Mouse (Mus musculus) adrenal gland, postnatal 10 days (tissue): ENCODE measurements around the gene Wdr91. TPM values are rescaled to one million over a fixed set of nuclear protein-coding genes. Genes with fewer than 3 reads are reported as not detected.

Source experiments
- DNase-seq: peaks from one replicate; pipeline ENCODE4 v3.0.0; 2021; ENCODE audit warnings: mixed read lengths
- long read RNA-seq, 2 experiments: library from polyadenylated mRNA; stranded (forward); transcript quantifications; one replicate each; pipeline ENCODE4 v2.0.0; 2021
- total RNA-seq, 2 experiments: library from RNA; stranded (reverse); gene quantifications; 2 replicates each; pipeline ENCODE4 v1.2.3; 2021

Wdr91 gene
- total RNA-seq: 10 to 100 TPM; 21.0 to 27.3 TPM
- long read RNA-seq, experiment 1, transcript Wdr91-201 (15 exons, 2,682 nt): major isoform, 5 of 23 reads
- long read RNA-seq, experiment 1, partial matches to known transcripts: 13 of 23 reads
- long read RNA-seq, experiment 1, other reads (novel, unspliced or antisense): 4 of 23 reads
- long read RNA-seq, experiment 2, transcript Wdr91-201 (15 exons, 2,682 nt): major isoform, 7 of 17 reads
- long read RNA-seq, experiment 2, partial matches to known transcripts: 4 of 17 reads
- long read RNA-seq, experiment 2, other reads (novel, unspliced or antisense): 6 of 17 reads

DNA sequence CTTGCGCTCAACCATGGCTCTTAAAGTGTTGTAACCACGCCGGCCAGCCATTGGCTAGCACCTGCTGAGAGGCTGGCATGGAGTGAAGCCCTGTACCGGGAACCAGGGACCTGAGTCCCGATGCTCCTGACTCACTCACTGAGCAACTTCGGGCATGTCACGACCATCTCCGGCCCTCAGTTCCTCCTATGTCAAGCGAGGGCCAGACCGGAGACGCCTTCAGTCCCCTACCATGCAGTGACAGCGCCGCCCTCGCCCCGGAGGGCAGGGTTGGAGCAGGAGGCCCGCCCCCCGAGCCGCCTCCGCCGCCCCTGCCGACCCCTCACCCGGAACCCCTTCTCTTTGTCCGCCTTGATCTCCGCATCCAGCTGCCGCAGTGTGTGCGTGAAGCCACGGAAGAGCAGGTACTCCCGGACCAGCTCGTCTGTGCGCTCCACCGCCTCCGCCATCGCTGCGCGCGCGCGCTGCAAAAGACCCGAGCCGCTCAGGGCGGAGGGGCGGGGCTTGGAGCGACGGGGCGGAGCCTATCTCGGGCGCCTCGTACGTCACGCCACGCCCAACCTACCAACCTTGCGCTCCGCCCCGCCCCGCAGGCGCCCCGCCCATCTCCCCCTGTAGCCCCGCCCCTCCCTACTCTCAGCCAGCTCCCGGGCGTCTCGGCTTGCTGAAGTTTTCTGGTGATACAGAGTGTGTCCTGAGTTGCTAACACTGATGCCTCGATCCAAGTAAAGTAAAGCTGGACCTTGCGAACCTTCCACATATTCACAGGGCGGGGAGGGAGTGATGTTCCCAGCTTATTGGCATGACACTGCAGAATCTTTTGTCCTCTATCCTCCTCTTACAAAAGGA is at the start of gene Wdr91:
Wdr91 (minus strand) TSS at position 506 of the 849 bp plus-strand sequence.
- DNase-seq: peak; percentile 98

DNA sequence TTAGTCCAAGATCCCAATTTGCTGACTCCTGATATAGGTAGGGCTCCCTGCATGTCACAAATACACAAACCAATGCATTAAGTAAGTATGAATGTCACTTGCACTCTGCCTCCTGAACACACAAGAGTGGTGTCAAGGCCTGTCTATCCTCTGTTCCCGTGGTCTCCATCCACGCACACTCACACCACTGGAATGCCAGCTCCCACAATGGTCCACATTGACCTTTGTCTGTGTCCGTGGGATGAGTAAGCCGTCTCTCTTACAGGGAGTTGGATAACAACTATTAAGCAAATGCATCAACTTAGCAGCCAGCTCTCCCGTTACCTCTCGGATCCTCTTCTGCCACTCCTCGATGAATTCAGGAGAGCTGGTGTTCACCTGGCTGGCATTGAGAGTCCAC is 48.5 kb upstream of the Wdr91 start:
- DNase-seq: no peak

DNA sequence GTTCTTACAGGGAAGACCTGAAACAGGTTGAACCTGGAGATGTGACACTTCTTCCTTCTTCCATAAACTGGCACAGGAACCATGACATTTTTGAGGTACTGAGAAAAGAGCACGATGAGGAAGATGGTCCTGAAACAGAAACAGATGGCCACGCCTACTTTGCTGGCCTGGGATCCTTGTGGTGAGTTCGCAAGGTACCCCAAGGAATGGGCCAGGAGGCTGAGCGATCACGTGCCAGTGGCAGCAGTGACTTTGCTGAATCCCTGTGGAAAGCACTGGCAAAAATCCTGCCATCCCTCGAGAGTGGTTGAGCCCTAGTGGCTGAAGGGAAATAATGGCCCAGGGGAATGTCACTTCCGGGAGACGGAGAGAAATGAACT is 45.2 kb upstream of the Wdr91 start:
- no peak for DNase-seq

DNA sequence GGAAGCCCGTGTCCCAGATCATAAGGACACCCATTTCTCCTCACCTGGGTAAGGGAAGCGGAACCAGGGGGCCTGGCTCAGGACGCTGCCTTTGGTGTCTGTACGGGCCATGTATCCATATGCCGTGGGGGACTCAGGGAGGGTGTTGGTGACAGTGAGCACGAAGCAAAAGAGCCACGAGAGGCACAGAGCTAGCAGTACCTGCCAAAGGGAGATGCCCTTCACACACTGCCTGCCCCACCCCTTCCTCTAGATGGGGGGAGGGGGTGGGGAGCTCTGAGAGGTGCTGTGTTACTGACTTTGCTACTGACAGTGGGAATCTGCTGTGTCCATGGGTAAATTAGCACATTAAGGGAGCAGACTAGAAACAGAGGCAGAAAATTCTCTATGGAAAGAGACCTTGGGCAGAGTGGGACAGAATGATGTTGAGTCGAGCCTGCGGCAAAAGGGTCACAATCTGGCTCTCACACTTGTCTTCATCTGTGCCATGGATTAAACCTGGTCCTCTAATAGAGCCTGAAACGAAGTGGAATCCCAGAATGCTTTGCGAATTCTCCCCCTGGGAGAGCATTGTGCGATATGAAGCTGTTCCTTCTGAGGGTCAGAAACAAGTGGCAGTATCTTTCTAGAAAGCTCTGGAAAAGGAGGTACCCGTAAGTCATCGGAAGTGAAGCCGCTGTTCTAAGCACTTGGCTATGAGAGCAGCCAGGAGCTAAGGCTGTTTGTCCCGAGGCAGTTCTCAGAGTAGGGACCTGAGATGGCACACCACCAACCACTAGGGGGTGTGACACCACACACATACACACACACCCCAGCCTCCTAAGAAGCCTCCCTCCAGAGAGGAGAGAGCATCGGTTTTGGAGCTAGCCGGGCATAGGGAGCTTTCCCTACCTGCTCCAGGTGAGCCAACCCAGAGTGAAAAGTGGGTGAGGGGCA is 44.5 kb upstream of the Wdr91 start:
- peak; percentile 28 for DNase-seq

DNA sequence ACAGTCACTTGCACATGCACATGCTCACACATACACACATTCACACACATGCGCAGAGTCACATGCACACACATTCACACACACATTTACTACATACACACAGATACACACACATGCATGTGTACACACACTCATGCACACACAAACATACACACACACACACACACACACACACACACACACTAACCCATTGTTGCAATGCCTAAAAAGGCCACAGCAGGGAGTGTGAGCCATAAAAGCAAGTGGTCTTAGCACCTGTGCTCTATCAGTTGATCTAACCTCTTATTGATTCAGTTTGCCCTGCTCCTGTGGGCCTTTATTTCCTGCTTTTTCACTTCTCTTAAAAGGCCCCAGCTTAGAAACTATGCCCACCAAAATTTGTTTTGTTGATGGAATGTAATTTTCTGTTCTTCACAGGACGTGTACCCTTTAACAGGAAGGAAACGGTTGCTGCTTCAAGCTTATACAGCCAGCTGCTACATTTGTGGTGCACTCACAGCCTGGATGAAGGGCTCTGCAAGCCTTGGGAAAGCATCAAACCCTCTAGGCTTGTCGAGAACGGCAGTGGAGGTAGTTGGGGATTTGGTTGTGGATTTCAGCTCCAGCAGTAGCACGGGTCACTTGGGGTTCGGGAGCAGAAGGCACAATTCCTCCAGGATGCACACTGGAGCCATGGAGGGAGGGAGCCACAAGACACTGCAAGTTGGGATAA is 41.4 kb upstream of the Wdr91 start:
- DNase-seq: no peak

DNA sequence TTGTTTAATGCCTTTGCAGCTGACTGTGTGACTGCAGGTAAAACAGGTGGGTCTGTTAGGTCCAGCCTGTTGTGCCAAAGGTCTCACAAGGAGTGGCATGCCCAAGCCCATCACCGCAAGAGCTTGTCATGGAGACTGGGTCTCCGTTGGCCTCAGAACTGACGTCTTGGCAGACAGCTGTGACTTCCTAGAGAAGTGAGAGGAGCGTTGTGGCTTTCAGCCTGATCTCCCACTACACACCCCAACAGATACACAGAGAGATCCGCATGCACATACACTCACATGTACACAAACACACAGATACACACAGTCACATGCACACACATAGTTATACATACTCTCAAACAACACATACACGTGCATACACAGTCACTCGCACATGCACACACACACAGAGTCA is 40.8 kb upstream of the Wdr91 start:
- DNase-seq: no peak

DNA sequence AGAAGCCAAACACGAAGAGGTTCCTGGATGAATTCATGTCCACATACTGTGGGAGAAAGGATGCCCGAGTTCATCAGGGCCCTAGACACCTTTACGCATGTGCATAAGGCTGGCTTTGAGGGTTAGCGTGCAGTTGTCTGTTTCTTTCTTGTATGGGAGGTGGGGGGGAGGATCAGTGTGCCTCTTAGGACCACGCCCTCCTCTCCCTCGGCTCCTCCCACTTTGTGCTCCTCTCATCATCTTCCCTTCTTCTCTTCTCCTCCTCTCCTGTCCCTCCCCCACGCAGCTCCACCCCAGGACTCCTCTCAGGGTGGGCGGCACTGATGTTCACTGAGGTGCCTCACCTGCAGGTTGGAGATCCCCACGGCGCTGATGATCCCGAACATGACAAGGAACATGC is 37.8 kb upstream of the Wdr91 start:
- no peak for DNase-seq

DNA sequence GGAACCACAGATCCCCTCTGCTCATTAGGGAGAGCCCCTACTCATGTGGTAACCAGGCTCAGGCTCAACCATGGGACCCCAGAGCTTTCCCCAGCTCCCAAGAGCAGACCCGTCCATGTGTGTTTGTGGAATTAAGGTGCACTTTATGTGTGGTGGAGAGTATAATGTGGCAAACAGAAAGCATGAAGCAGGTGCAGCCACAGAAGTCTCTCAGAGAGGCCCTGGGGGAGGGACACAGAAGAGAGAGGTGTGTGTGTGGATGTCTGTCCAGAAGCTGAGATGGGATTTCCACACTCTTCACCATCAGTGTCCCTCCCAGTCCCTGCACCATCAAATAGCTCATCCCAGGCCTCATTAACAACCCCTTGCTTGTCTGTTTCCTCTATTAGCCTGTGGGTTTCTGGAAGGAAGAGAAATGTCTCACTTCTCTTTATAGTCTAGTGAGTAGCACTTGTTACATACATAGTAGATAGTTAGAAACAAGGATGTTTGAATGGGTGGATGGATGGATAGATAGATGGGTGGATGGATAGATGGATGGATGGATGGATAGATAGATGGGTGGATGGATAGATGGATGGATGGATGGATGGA is 35.9 kb upstream of the Wdr91 start:
- DNase-seq: no peak

DNA sequence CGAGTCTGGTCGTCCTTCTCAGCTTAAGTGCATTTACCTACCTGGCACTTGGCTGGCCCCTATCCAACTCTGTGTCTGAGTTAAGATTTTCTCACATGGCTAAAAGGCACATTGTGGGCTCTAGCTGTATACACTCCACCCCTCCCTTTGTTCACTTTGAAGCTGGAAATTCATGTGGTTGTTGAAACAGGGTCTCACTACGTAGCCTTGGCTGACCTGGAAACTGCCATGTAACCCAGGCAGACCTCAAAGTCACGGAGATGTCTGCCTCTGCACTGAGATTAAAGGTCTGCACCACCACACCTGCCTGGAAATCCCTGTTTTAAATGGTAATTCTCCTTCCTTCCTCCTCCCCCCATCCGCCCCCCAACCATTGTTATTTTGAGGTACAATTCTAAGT is 32.8 kb upstream of the Wdr91 start:
- DNase-seq: no peak

DNA sequence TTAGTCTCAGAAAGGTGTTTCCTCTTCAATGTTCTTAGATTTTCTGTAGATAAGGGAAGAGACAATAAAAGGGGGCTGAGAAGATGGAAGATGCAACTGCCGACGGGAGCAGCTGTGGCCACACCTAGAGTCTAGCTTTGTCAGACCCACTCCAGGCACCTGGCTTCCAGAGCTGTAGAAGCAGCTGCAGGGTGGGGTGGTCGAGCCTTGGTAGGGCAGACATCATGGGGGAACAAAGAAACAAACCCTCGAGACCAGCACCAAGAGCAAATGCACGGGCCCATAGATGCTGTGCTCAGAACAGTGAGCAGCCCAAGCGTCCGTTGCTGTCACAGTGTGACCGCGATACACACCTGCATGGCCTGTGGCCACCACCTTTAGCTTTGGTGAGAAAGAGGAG is 31.8 kb upstream of the Wdr91 start:
- no peak for DNase-seq

DNA sequence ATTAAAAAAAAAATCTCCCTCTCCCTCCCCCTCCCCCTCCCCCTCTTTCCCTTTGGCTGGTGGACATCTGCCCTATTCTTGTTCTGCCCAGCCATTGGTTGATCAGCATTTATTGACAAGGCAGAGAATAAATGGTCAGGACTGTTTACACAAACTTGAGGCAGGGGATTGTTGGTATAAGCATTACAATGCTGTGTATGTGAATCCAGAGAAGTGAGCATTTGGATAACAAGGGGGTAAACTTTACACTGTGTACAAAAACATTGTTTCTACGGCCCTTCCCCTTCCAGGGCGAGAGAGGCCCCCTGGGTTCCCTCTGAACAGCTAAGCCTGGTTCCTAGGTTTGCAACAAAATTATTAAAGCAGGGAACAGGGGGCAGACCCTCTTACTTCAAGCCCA is 30.8 kb upstream of the Wdr91 start:
- DNase-seq: no peak

DNA sequence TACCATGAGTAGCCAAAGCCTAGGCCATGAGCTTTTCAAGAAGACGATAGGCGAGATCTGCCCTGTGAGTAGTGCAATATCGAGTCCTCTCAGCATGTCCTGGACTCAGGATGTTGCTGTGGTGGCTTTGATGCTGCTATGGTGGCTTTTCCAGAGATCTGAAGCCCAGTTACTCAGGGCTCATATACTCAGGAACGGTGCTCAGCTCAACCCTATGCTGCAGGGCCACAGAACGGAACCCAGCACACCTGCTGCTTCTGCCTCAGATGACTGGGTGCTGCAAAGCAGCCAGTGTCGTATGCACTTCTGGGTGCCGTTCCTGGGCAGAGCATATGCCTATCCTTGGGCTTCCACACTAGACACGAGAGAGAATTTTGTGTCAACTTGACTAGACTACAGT is 28.8 kb upstream of the Wdr91 start:
- DNase-seq: no peak

DNA sequence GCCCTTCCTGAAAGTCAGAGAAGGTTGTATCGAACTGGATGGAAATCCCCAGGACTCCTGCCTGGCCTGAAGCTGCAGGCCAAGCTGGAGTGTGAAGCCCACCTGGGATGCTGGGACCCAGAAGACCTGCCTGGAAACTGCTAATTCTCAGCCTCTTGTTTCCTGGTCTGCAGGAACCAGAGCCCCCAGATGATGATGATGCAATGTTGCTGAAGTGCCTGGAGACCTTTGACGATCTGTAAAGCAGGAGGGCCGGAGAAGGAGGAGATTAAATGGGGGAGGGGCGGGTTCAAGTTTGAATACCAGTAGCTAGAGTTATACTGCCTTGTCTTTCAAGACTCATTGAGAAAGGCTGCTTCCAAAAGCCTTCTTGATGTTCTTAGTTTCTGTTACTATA is 28.3 kb upstream of the Wdr91 start:
- no peak for DNase-seq

DNA sequence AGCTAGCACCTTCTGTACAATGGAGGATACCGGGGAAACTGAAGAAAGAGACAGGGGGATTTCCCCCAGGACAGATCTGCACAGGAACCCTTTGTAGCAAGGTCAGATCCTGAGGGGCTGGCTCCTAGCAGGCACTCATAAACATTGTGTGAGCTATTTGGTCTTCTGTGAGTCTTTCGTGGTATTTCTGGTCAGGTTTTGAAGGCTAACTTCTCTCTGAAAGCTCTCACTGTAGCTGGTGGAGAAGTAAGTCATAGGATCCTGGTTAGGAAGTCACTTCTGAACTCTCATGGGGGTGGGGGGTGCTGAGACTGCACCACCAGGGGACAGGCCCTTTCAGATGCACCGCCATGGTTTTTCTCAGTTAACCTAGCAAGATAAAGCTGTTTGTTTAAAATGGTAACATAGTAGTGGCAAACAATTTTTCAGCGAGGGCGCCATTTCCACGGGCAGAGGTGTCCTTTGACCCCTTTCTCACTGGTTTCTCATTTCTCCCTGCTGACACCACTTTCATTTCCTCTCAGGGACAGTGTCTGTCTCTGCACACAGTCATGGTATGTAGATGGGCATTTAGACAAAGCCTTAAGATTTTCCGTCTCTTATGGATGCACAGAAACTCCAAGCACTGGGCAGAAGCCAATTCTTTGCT is 27.7 kb upstream of the Wdr91 start:
- DNase-seq: no peak

DNA sequence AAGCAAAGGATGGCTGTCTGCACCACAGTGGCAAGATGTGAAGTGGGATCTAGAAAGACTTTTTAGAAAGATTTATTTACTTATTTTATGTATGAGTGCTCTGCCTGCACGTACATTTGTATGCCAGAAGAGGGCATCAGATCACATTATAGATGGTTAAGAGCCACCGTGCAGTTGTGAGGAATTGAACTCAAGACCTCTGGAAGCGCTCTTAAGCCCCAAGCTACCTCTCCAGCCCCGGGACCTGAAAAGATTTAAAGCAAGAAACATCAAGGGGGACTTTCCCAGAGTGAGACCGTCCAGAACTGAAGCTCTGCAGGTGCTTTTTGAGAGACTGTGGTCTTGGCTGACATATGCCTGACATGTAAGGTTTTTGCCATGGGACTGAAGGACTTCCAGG is 26.1 kb upstream of the Wdr91 start:
- DNase-seq: no peak

DNA sequence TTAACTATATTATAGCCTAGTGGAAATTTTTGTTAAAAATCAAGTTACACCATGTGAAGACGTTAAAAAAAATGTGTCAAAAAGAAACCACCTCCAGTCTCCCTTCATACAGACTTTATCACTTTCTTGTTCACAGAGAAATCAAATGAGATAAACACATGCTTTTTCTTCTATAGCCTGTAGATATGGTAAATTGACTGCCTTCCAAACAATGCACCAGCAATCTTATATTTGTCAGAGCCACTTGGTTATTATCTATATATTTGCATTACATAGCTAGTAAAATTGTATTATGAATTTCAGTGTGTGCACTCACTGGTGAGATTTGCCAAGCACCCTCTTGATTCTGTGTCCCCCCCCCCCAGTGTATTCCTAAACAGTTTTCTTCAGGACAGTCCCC is 22.0 kb upstream of the Wdr91 start:
- DNase-seq: no peak

DNA sequence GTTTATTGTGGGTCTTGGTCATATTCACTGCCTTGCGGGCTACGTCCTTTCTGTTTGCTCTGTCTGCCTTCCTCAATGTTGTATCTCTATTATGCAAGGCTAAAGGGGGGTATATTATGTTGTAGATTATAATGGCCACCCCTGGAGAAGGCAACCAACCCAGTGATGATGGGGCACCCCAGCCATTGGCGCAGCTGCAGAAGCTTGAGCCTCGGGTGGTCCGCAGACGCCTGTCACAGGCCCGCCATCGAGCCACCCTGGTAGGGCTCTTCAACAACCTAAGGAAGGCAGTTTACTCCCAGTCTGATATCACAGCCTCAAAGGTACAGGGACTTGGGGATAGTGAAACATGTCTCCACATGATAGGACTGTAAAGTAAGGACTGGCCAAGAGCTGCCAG is 16.9 kb upstream of the Wdr91 start:
- DNase-seq: no peak

DNA sequence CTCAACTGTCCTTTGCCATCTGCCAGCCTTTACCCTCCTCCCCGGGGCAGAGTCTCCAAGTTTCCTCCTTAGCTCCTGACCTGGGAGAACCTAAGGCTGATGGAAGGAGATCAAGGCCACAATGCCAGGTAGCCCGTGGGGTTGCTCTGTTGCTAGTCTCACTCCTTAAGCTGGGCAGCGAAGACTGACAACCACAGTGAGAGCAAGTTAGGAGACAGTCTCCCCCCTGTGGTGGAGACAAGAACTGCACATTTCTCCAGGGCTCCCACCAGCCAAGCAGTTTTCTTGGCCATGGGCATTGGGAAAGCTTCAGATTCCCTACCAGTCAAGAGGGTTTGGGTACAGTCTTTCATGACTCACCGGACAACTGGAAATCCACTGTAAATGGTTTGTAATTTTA is 16.5 kb upstream of the Wdr91 start:
- peak; percentile 86 for DNase-seq

DNA sequence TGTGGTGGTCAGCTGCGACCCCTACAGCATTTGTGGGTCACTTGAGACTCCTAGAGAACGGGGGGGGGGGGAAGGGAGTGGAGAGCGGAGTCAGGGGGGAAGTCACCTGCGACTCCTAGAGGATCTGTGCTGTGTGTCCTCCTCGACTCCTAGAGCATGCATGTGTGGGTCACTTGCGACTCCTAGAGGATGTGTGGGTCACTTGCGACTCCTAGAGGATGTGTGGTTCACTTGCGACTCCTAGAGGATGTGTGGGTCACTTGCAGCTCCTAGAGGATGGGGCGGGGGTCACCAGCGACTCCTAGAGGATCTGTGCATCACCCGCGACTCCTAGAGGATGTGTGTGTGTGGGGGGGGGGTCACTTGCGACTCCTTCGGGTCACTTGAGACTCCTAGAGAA is 11.3 kb upstream of the Wdr91 start:
- peak; percentile 48 for DNase-seq

DNA sequence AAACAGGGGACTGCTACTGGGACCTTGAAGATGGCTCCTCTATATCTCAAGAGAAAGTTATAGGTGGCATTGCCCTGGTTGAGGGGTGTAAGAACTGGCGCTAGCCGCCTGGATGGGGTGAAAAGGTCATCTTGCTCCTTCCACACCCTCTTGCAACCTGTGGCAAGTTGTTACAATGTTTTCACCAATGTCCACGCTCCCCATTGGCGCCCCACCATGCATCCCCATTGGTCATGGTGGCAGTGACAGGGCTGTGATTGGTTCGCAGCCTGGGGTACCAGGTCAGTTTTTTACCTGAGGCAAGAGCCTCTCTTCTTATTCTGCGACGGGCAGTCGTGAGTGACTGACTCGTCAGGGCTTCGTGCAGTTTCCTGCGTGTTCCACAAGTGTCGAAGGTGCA is 10.0 kb upstream of the Wdr91 start:
- DNase-seq: no peak

DNA sequence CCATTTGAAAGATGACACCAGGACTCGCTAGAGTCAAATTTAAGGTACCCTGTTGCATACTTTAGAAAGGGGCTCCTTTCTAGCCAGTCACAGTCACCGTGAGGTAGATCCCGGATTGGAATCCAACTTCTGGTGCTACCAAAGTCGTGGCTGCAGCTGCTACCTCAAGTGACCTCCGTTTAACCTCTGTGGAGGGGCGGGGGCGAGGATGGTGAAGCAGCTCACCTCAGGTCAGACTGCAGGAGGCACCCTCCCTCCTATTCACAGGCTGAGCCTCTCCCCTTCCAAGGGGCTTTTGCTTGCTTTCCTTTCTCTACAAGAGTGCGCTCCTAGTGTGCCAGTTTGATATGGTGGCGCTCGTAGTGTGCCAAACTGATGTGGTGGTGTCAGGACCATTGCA is 9.3 kb upstream of the Wdr91 start, which contains the start of gene Stra8:
Stra8 (plus strand) TSS at position 208 of the 400 bp plus-strand sequence.
- no peak for DNase-seq
